Mouse (Mus musculus): ENCODE data around the gene Slco4a1. TPM values are rescaled to one million over a fixed set of nuclear protein-coding genes. Genes with fewer than 3 reads are reported as not detected.

Gene Slco4a1
- total RNA-seq (2023) = 1 to 10 TPM; 3.2 to 3.6 TPM

GRCm38 (mm10) chr2:180455723-180456698, at the start of gene Slco4a1:
Gene Slco4a1, plus strand, starts transcription at chr2:180456245.

GRCm38 (mm10) chr2:180499741-180500140, 43.7 kb downstream of the Slco4a1 start, which contains the start of gene Ntsr1:
Gene Ntsr1, plus strand, starts transcription at chr2:180499976.

Other genes with a start within 250 kb of the Slco4a1 start
- gene Lama5, start 230.4 kb upstream of the Slco4a1 start, total RNA-seq (2023) = under 1 TPM; 0.09 to 0.12 TPM
- 1,000 to 10,000 TPM; 2,687 to 2,790 TPM for gene Rps21, start 198.9 kb upstream of the Slco4a1 start, total RNA-seq (2023)
- gene Cables2, start 182.7 kb upstream of the Slco4a1 start, total RNA-seq (2023) = 10 to 100 TPM; 35.0 to 41.0 TPM
- not detected for gene Rbbp8nl, start 166.4 kb upstream of the Slco4a1 start, total RNA-seq (2023)
- not detected for gene Gata5, start 121.5 kb upstream of the Slco4a1 start, total RNA-seq (2023)
- gene Ntsr1, start 43.7 kb downstream of the Slco4a1 start, total RNA-seq (2023) = not detected
- 10 to 100 TPM; 42.6 to 47.0 TPM for gene Mrgbp, start 125.1 kb downstream of the Slco4a1 start, total RNA-seq (2023)
- 100 to 1,000 TPM in 1 of 2 experiments, 10 to 100 TPM in 1; 94.7 to 108 TPM for gene Ogfr, start 133.0 kb downstream of the Slco4a1 start, total RNA-seq (2023)
- gene Col9a3, start 141.5 kb downstream of the Slco4a1 start, total RNA-seq (2023) = 1 to 10 TPM; 2.5 to 3.8 TPM
- under 1 TPM; 0.38 to 0.56 TPM for gene Tcfl5, start 186.5 kb downstream of the Slco4a1 start, total RNA-seq (2023)